Mouse (Mus musculus): ENCODE data around the gene 2510039O18Rik. TPM values are rescaled to one million over a fixed set of nuclear protein-coding genes. Genes with fewer than 3 reads are reported as not detected.
A peak's percentile ranks its signal among the peaks of the same experiment; 100 is the strongest.

Gene 2510039O18Rik
- total RNA-seq (2014; rRNA removed) (43.4 and 57.7 TPM in 2 replicates), polyA plus RNA-seq (2015; fragmentation: Nextera tagmentation; extraction: Ambion mirVana) (12.0 and 12.8 TPM in 2 replicates)

DNA sequence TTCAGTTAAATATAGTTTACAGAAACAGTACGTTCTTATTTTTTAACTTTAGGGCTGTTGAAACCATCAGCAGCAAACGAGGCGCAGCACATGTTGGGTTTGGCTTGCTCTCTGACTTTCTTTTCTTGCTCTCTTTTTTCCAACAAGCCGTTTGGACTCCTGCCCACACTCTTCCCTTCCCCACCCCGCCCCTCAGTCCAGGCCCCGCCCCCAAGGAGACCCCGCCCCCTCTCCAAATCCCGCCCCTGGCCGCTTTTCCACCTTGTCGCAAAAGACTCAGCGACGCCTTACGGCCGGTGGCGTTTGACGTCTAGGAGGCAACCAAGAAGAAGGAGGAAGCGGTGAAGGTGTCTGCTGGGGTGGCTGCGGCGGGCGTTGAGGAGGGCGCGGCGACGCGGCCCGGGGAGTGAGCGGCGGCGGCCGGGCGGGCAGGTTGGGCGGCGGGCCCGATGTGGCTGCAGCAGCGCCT is at the start of gene 2510039O18Rik:
Gene 2510039O18Rik, plus strand, starts transcription at position 320 of the 469 bp plus-strand sequence.
- Histone ChIP-seq H3K4me2 (ENCODE audit: low read depth) (peak within 1 kb of the TSS; percentile 95), H3K4me1 (ENCODE audit: insufficient read depth) (peaks cover 15% of the 10 kb centered on the region), H3K9ac (peak within 1 kb of the TSS; percentile 77), H3K4me3 (ENCODE audit: low read depth, low read length) (peak within 1 kb of the TSS; percentile 85), H3K36me3 (ENCODE audit: insufficient read depth) (peaks cover 20% of the 10 kb centered on the region), H3K27ac (ENCODE audit: low read depth, low read length) (peak within 1 kb of the TSS; percentile 80), H3K27me3 (ENCODE audit: insufficient read depth, low read length) (no peaks in the 10 kb centered on the region), H3K9me3 (ENCODE audit: low read length) (no peaks in the 10 kb centered on the region)
- WGBS = 3% methylated on average over 33 of the region's 35 CpGs
- no peak for TF ChIP-seq CTCF (IDR thresholded peaks at IDR 0.05; ENCODE audit: low read depth)
- ATAC-seq (peak; percentile 65), DNase-seq (peak; percentile 91)

- TF ChIP-seq CTCF (IDR thresholded peaks at IDR 0.05; ENCODE audit: low read depth) = no peak
- no peak overlapping the region for H3K4me2 ChIP-seq (ENCODE audit: low read depth)
- no peak overlapping the region for H3K9ac ChIP-seq
- no peak overlapping the region for H3K4me3 ChIP-seq (ENCODE audit: low read depth, low read length)
- no peak for DNase-seq
- no peaks in the 10 kb centered on the region for H3K9me3 ChIP-seq (ENCODE audit: low read length)
- no peak overlapping the region for H3K27ac ChIP-seq (ENCODE audit: low read depth, low read length)
- WGBS = 92% methylated on average over 4 of the region's 4 CpGs
- H3K36me3 ChIP-seq (ENCODE audit: insufficient read depth) = peaks cover 95% of the 10 kb centered on the region
- H3K4me1 ChIP-seq (ENCODE audit: insufficient read depth) = no peaks in the 10 kb centered on the region
- no peak for ATAC-seq
- no peaks in the 10 kb centered on the region for H3K27me3 ChIP-seq (ENCODE audit: insufficient read depth, low read length)
These were observed 44.8 kb upstream of the 2510039O18Rik start for GRCm38 (mm10) chr4:147895815-147896330.

GRCm38 (mm10) chr4:147896411-147896810 is 44.3 kb upstream of the 2510039O18Rik start:
- Histone ChIP-seq H3K9me3 (ENCODE audit: low read length) (no peaks in the 10 kb centered on the region), H3K4me2 (ENCODE audit: low read depth) (no peak overlapping the region), H3K27ac (ENCODE audit: low read depth, low read length) (no peak overlapping the region), H3K36me3 (ENCODE audit: insufficient read depth) (peaks cover 91% of the 10 kb centered on the region), H3K4me1 (ENCODE audit: insufficient read depth) (no peaks in the 10 kb centered on the region), H3K27me3 (ENCODE audit: insufficient read depth, low read length) (no peaks in the 10 kb centered on the region), H3K4me3 (ENCODE audit: low read depth, low read length) (no peak overlapping the region), H3K9ac (no peak overlapping the region)
- no peak for ATAC-seq
- no peak for TF ChIP-seq CTCF (IDR thresholded peaks at IDR 0.05; ENCODE audit: low read depth)
- no peak for DNase-seq
- WGBS = 52% methylated on average over 1 of the region's 1 CpGs

DNA sequence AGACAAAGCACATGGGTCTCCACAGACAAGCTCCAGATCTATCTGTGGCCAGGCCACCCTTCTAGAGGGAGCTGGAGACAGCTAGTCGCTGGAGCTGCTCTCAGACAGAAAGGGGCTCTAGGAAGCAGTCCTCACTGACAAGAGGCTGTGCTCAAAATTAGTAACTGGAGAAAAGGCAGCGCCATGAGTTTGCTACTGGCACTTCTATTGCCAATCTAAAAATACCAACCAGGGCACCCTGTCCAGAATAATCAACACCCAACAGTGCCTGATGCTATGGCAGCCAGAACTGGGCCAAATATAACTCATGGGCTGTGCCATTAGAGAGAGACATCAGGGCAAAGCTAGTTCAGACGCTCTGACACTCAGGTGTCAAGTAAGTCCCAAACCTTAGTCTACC is 43.3 kb upstream of the 2510039O18Rik start:
- no peaks in the 10 kb centered on the region for H3K27me3 ChIP-seq (ENCODE audit: insufficient read depth, low read length)
- no peak overlapping the region for H3K4me3 ChIP-seq (ENCODE audit: low read depth, low read length)
- no peak overlapping the region for H3K9ac ChIP-seq
- H3K4me1 ChIP-seq (ENCODE audit: insufficient read depth) = no peaks in the 10 kb centered on the region
- H3K36me3 ChIP-seq (ENCODE audit: insufficient read depth) = peaks cover 89% of the 10 kb centered on the region
- no peak overlapping the region for H3K4me2 ChIP-seq (ENCODE audit: low read depth)
- no peaks in the 10 kb centered on the region for H3K9me3 ChIP-seq (ENCODE audit: low read length)
- ATAC-seq (no peak), DNase-seq (no peak)
- no peak overlapping the region for H3K27ac ChIP-seq (ENCODE audit: low read depth, low read length)
- 88% methylated on average over 3 of the region's 3 CpGs for WGBS
- no peak for TF ChIP-seq CTCF (IDR thresholded peaks at IDR 0.05; ENCODE audit: low read depth)

GRCm38 (mm10) chr4:147900452-147900851 is 40.2 kb upstream of the 2510039O18Rik start:
- DNase-seq (no peak), ATAC-seq (no peak)
- Histone ChIP-seq H3K4me2 (ENCODE audit: low read depth) (no peak overlapping the region), H3K27me3 (ENCODE audit: insufficient read depth, low read length) (no peaks in the 10 kb centered on the region), H3K9me3 (ENCODE audit: low read length) (no peaks in the 10 kb centered on the region), H3K4me1 (ENCODE audit: insufficient read depth) (peaks cover 6% of the 10 kb centered on the region; the same call in 1 of the 2 replicates), H3K4me3 (ENCODE audit: low read depth, low read length) (no peak overlapping the region), H3K36me3 (ENCODE audit: insufficient read depth) (peaks cover 62% of the 10 kb centered on the region), H3K9ac (no peak overlapping the region), H3K27ac (ENCODE audit: low read depth, low read length) (no peak overlapping the region)
- WGBS = 93% methylated on average over 7 of the region's 7 CpGs
- TF ChIP-seq CTCF (IDR thresholded peaks at IDR 0.05; ENCODE audit: low read depth) = no peak

GRCm38 (mm10) chr4:147902906-147903500 is 37.7 kb upstream of the 2510039O18Rik start:
- ATAC-seq = no peak
- no peak overlapping the region for H3K4me2 ChIP-seq (ENCODE audit: low read depth)
- no peaks in the 10 kb centered on the region for H3K9me3 ChIP-seq (ENCODE audit: low read length)
- H3K36me3 ChIP-seq (ENCODE audit: insufficient read depth) = peaks cover 36% of the 10 kb centered on the region
- H3K27ac ChIP-seq (ENCODE audit: low read depth, low read length) = no peak overlapping the region
- H3K27me3 ChIP-seq (ENCODE audit: insufficient read depth, low read length) = no peaks in the 10 kb centered on the region
- peaks cover 6% of the 10 kb centered on the region; the same call in 1 of the 2 replicates for H3K4me1 ChIP-seq (ENCODE audit: insufficient read depth)
- WGBS = 93% methylated on average over 12 of the region's 12 CpGs
- H3K9ac ChIP-seq = no peak overlapping the region
- no peak for TF ChIP-seq CTCF (IDR thresholded peaks at IDR 0.05; ENCODE audit: low read depth)
- DNase-seq = no peak
- no peak overlapping the region for H3K4me3 ChIP-seq (ENCODE audit: low read depth, low read length)

DNA sequence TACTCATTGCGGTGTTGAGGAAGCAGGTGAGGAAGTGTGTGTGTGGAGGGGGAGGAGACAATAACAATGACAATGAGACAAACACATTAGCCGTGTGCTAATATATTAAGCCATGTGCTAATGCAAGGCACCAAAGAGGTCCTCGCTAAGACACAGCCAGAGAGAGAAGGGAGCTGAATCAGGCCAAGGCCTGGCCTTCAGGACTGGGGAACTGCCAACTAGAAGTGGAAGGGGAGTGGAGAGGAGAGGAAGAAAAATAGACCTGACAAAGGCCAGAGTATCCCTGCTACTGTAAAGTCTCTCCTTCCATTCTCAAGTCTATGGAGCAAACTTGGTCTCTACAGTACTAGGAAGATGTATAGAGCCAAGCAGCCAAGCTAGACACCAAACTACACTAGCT is 37.1 kb upstream of the 2510039O18Rik start:
- Histone ChIP-seq H3K9me3 (ENCODE audit: low read length) (no peaks in the 10 kb centered on the region), H3K4me1 (ENCODE audit: insufficient read depth) (peaks cover 6% of the 10 kb centered on the region; the same call in 1 of the 2 replicates), H3K36me3 (ENCODE audit: insufficient read depth) (peaks cover 30% of the 10 kb centered on the region), H3K27ac (ENCODE audit: low read depth, low read length) (no peak overlapping the region), H3K9ac (peak overlapping the region; percentile 95), H3K4me3 (ENCODE audit: low read depth, low read length) (peak overlapping the region; percentile 97), H3K4me2 (ENCODE audit: low read depth) (peak overlapping the region; percentile 59), H3K27me3 (ENCODE audit: insufficient read depth, low read length) (no peaks in the 10 kb centered on the region)
- DNase-seq (no peak), ATAC-seq (no peak)
- TF ChIP-seq CTCF (IDR thresholded peaks at IDR 0.05; ENCODE audit: low read depth) = no peak
- 83% methylated on average over 3 of the region's 3 CpGs for WGBS
